Mouse (Mus musculus): ENCODE data around the gene Gna12. TPM values are rescaled to one million over a fixed set of nuclear protein-coding genes. Genes with fewer than 3 reads are reported as not detected.

The Gna12 gene
- polyA plus RNA-seq, 1 experiment = 2.3 TPM

DNA sequence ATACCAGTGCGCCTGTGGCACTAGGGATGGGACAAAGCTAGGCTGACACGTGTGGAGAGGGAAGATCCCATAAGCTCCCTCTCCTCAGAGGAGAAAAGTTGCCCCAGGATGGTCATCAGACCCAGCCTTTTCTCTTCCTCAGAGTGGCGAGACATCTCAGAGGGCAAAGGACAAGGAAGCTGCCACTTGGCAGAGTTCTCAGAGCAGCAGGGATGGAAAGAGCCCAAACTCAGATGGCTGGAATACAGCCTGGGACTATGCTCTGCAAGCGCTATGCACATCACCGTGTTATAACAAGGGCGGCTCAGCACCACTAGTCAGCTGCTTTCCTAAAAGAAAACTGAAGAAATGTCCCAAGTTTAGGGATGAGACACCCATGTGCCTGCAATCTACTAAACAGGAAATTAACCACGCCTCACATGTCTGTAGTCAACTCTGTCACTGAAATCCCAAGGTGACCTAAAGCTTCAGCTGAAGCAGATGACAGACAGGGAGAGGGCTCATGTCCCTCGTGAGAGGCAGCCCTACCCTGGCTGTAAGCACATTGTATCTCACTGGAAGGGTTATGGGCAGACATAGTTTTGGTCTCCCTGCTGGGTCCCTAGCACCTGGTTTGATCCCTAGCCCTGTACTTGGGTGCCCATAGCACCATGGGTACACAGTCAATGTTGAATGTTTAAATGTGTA lies 48.2 kb downstream of the Gna12 start:
- TF ChIP-seq GATA1 (IDR thresholded peaks at IDR 0.05; ENCODE audit: low read length) = no peak
- no peak for TF ChIP-seq TAL1 (IDR thresholded peaks at IDR 0.05; ENCODE audit: low read length)
- H3K9me3 ChIP-seq (ENCODE audit: control insufficient read depth, low read length) = no peaks in the 10 kb centered on the region
- no peaks in the 10 kb centered on the region; the same call in 1 of the 2 replicates for H3K4me1 ChIP-seq (ENCODE audit: control insufficient read depth)
- no peak overlapping the region for H3K4me3 ChIP-seq (replicated peaks)
- H3K27me3 ChIP-seq (ENCODE audit: control insufficient read depth) = no peaks in the 10 kb centered on the region
- H3K36me3 ChIP-seq (ENCODE audit: control insufficient read depth) = peaks cover 74% of the 10 kb centered on the region

DNA sequence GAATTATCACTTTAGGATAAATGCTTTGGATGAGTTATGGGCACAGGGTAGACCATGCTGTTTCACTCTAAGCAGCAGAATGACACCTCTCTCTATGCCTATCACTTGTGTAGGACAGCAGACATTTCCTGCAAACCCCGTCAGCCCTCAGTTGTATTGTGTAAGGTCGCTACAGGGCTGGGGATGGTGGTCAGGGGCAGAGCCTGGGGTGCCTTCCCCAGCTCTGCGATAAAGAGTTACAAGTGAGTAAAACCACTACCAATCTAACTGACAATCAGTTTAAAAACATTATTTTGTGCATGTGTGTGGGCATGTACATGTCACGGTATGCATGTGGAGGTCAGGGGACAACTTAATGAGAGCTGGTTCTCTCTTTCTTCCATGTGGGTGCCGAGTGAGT lies 49.1 kb downstream of the Gna12 start:
- TF ChIP-seq GATA1 (IDR thresholded peaks at IDR 0.05; ENCODE audit: low read length) (no peak), TAL1 (IDR thresholded peaks at IDR 0.05; ENCODE audit: low read length) (no peak)
- no peaks in the 10 kb centered on the region; the same call in 1 of the 2 replicates for H3K4me1 ChIP-seq (ENCODE audit: control insufficient read depth)
- no peaks in the 10 kb centered on the region for H3K27me3 ChIP-seq (ENCODE audit: control insufficient read depth)
- peaks cover 73% of the 10 kb centered on the region for H3K36me3 ChIP-seq (ENCODE audit: control insufficient read depth)
- H3K4me3 ChIP-seq (replicated peaks) = no peak overlapping the region
- H3K9me3 ChIP-seq (ENCODE audit: control insufficient read depth, low read length) = no peaks in the 10 kb centered on the region

DNA sequence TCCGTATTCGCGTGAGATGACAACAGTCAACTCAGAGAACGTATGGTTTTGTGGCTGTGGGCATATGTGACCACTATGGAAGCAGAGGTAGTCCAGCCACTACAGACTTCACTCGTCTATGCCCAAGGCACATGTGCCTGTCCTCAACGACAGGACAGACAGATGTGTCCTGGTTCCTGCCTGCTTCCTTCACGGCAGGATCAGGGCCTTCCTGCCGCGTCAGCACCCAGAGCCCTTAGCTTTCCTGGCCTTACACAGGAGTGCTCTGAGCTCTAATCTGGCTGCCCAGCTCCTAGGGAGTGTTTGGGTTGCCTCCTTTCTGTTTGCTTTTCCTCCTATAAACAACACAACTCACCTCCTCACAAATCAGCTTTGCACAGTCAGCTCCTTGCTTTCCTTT lies 53.3 kb downstream of the Gna12 start:
- peaks cover 51% of the 10 kb centered on the region for H3K36me3 ChIP-seq (ENCODE audit: control insufficient read depth)
- H3K4me1 ChIP-seq (ENCODE audit: control insufficient read depth) = peaks cover 26% of the 10 kb centered on the region
- H3K4me3 ChIP-seq (replicated peaks) = no peak overlapping the region
- no peaks in the 10 kb centered on the region for H3K27me3 ChIP-seq (ENCODE audit: control insufficient read depth)
- no peaks in the 10 kb centered on the region for H3K9me3 ChIP-seq (ENCODE audit: control insufficient read depth, low read length)
- no peak for TF ChIP-seq TAL1 (IDR thresholded peaks at IDR 0.05; ENCODE audit: low read length)

DNA sequence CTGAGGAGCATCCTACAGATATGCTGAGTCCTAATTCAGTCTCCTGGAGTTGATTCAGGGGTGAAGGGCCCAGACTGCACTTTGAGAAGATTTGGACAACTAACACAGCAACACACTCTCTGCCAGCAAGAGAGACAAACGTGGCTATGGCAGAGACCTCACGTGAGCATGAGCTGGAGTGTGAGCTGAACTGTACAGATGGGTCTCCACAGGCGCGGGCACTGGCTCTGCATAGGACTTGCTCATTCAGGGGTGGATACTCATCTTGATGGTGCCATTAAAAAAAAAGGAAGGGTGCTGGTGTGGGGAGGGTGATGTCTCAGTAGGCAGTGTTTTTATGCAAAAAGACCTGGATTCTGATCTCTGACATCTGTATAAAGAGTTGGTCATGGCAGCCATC lies 55.1 kb downstream of the Gna12 start:
- Histone ChIP-seq H3K36me3 (ENCODE audit: control insufficient read depth) (peaks cover 38% of the 10 kb centered on the region), H3K4me1 (ENCODE audit: control insufficient read depth) (peaks cover 26% of the 10 kb centered on the region), H3K4me3 (replicated peaks) (no peak overlapping the region), H3K9me3 (ENCODE audit: control insufficient read depth, low read length) (no peaks in the 10 kb centered on the region), H3K27me3 (ENCODE audit: control insufficient read depth) (no peaks in the 10 kb centered on the region)
- TF ChIP-seq TAL1 (IDR thresholded peaks at IDR 0.05; ENCODE audit: low read length) = no peak
- TF ChIP-seq GATA1 (IDR thresholded peaks at IDR 0.05; ENCODE audit: low read length) = no peak

DNA sequence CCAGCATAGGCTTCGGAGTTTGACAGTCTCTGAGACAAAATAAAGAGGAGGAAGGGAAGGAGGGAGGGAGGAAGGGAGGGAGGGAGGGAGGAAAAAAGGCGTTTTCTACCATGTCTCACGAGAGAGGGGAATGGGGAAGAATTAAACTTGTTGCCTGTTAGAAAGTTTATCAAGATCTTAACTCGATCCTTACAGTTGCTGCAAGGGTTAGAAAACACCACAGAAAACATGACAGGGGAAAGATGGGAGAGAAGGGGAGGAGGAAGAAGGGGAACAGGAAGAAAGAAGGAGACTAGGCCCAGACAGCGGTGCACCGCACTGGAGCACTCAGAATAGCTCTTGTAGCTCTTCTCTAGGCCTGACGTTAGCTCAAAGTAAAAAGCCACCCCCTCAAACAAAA lies 58.1 kb downstream of the Gna12 start:
- no peaks in the 10 kb centered on the region for H3K27me3 ChIP-seq (ENCODE audit: control insufficient read depth)
- no peaks in the 10 kb centered on the region for H3K9me3 ChIP-seq (ENCODE audit: control insufficient read depth, low read length)
- H3K4me1 ChIP-seq (ENCODE audit: control insufficient read depth) = peaks cover 44% of the 10 kb centered on the region
- H3K36me3 ChIP-seq (ENCODE audit: control insufficient read depth) = peaks cover 20% of the 10 kb centered on the region
- TF ChIP-seq TAL1 (IDR thresholded peaks at IDR 0.05; ENCODE audit: low read length) (no peak), GATA1 (IDR thresholded peaks at IDR 0.05; ENCODE audit: low read length) (no peak)
- H3K4me3 ChIP-seq (replicated peaks) = no peak overlapping the region

DNA sequence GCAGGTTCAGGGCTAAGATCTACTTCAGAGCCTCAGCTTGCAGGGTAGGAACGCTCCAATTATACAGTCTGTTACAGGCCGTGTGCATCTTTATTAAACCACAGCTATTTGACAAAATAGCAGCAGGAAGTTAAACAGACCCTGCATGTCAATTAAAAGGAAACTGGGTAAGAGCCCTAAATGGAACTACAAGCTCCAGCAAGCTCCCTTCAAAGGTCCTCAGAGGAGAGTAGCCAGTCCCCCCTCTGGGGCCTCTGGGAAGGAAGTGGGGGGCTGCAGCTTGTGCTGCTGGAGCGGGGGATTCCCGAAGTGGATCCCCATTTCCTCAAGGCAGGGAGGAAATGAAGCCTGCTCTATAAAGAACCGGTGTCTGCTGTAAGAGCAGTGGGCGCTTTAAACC lies 58.6 kb downstream of the Gna12 start:
- no peaks in the 10 kb centered on the region for H3K27me3 ChIP-seq (ENCODE audit: control insufficient read depth)
- H3K36me3 ChIP-seq (ENCODE audit: control insufficient read depth) = peaks cover 16% of the 10 kb centered on the region
- H3K4me1 ChIP-seq (ENCODE audit: control insufficient read depth) = peaks cover 44% of the 10 kb centered on the region

DNA sequence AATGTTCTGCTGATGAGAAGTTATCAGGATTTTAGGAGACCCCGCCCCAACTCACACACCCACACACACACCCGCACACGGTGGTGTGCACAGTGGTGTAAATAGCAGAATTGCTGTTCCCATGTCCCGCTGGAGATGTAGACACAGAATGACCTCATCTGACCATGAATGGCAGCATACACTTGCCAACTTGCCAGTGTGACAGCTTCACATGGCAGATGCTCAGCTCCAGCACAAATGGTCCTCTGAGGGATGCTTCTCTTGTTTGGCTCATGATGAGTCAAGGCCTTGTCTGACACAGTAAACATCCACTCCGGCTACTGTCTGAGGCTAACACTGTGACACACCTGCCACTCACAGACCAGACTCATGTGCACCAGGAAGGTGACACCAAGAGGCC lies 61.9 kb downstream of the Gna12 start:
- Histone ChIP-seq H3K9me3 (ENCODE audit: control insufficient read depth, low read length) (no peaks in the 10 kb centered on the region), H3K4me3 (replicated peaks) (no peak overlapping the region), H3K27me3 (ENCODE audit: control insufficient read depth) (no peaks in the 10 kb centered on the region), H3K36me3 (ENCODE audit: control insufficient read depth) (peaks cover 16% of the 10 kb centered on the region), H3K4me1 (ENCODE audit: control insufficient read depth) (peaks cover 23% of the 10 kb centered on the region)
- TF ChIP-seq GATA1 (IDR thresholded peaks at IDR 0.05; ENCODE audit: low read length) = no peak
- TF ChIP-seq TAL1 (IDR thresholded peaks at IDR 0.05; ENCODE audit: low read length) = no peak

More for the DNA sequence above, 58.6 kb downstream of the Gna12 start:
- TF ChIP-seq TAL1 (IDR thresholded peaks at IDR 0.05; ENCODE audit: low read length) (no peak), GATA1 (IDR thresholded peaks at IDR 0.05; ENCODE audit: low read length) (no peak)
- no peaks in the 10 kb centered on the region for H3K9me3 ChIP-seq (ENCODE audit: control insufficient read depth, low read length)
- H3K4me3 ChIP-seq (replicated peaks) = no peak overlapping the region

DNA sequence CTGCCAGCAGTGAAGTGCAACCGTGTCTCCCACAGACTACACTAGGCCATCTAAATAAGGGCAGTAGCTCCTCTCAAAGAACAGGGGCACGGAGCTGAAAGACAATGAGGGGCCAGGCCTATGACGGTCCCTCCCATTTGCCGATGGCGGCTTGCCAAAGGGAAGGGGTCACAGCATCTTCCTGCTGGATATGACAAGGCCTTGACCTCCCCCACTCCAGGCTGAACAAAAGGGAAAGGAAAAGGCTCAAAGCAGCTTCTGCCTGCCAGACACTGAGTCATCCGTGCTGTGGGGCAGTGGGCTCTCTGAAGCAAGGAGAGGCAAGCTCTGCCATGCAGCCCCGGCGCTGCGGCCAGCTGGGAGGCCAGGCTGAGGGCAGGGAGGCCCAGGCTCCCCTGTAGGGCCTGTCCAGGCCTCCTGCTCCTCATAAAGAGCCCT lies 62.5 kb downstream of the Gna12 start:
- H3K4me3 ChIP-seq (replicated peaks) = no peak overlapping the region
- peaks cover 20% of the 10 kb centered on the region for H3K4me1 ChIP-seq (ENCODE audit: control insufficient read depth)

DNA sequence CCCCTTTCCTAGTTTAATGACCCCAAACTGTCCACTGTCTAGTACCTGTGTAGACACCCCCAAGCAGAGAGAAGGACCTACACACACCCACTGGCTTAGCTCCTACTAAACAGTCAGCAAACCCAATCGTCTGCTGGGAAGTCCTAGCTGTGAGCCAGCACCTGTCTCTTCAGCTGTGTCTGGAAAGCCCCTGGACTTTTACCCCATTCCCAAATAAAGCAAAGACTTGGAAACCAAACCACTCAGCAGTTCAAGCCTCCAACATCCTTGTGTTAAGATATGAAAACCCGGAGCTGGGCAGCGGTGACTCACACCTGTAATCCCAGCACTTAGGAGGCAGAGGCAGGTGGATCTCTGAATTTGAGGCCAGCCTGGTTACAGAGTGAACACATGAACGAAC lies 63.7 kb downstream of the Gna12 start:
- Histone ChIP-seq H3K4me1 (ENCODE audit: control insufficient read depth) (peaks cover 17% of the 10 kb centered on the region), H3K36me3 (ENCODE audit: control insufficient read depth) (peaks cover 24% of the 10 kb centered on the region)

More for the DNA sequence above, 62.5 kb downstream of the Gna12 start:
- H3K9me3 ChIP-seq (ENCODE audit: control insufficient read depth, low read length) = no peaks in the 10 kb centered on the region
- TF ChIP-seq GATA1 (IDR thresholded peaks at IDR 0.05; ENCODE audit: low read length) (no peak), TAL1 (IDR thresholded peaks at IDR 0.05; ENCODE audit: low read length) (no peak)
- H3K36me3 ChIP-seq (ENCODE audit: control insufficient read depth) = peaks cover 14% of the 10 kb centered on the region
- H3K27me3 ChIP-seq (ENCODE audit: control insufficient read depth) = no peaks in the 10 kb centered on the region

More for the DNA sequence above, 63.7 kb downstream of the Gna12 start:
- Histone ChIP-seq H3K4me3 (replicated peaks) (no peak overlapping the region), H3K9me3 (ENCODE audit: control insufficient read depth, low read length) (no peaks in the 10 kb centered on the region), H3K27me3 (ENCODE audit: control insufficient read depth) (no peaks in the 10 kb centered on the region)
- TF ChIP-seq TAL1 (IDR thresholded peaks at IDR 0.05; ENCODE audit: low read length) (no peak), GATA1 (IDR thresholded peaks at IDR 0.05; ENCODE audit: low read length) (no peak)
